Mouse (Mus musculus): Measurements from ENCODE around the gene Rbbp5.

The Rbbp5 gene

DNA sequence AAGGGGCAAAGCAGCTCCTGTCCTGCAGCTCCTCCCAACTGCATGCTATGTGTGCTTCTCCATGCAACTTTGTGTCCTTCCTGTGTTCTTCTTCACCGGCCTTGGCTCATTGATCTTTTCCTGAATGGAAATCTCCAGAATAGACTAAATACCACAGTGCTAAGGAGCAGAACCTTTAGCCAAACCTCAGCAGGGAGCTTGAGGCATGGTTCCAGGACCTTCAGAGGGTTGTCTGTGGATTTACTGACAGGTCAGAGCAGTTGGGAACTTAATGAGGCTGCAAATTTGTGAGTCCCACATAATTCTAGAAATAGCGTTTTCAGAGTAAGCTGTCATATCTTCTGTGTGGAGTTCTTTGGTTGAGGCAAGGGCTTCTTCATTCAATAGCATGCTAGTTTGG, 23.4 kb downstream of the Rbbp5 start:
- no peak for DNase-seq (ENCODE audit: low spot score in 2 of 2)

DNA sequence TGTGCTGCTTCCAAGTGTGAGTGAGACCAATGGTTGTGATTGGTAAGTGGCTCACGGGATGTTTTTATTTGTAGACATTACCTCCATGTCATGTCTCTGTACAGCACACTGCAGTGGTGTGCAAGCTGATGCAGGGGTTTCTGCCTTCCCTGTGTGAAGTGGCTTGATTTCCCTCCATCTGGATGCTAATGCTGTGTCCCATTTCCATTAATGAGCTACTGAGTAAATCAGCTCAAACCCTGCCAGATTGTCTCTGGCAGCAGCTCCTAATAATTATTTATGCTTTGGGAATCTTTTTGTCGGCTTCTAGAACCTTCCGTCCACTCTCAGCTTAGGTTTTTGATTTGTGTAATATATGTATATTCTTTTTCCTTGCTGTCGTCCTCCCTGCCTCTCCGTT, 28.0 kb downstream of the Rbbp5 start:
- DNase-seq (ENCODE audit: low spot score in 2 of 2) = peak in 1 of 2 experiments; percentile 39

DNA sequence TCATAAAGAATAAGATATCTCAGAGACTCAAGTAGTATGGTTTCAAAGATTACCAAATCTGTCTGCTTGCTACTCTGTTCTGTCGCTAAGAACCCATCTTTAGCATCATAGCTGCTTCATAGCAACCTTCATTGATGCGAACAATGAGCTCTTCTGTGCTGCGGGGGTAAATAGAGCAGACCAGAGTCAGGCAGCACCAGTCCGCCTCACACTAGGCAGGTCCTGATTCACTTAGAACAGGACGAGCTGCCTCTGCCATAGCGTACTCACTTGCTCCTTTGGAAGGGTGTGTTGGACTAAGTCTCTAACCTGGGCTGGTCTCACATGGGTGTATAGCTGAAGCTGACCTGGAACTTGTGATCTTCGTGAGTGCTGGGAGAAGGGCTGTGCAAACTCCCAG, 28.9 kb downstream of the Rbbp5 start, which contains the start of gene Tmem81:
Gene Tmem81, plus strand, starts transcription at position 173 of the 400 bp plus-strand sequence.
- DNase-seq (ENCODE audit: low spot score in 2 of 2) = peak in 1 of 2 experiments; percentile 44

DNA sequence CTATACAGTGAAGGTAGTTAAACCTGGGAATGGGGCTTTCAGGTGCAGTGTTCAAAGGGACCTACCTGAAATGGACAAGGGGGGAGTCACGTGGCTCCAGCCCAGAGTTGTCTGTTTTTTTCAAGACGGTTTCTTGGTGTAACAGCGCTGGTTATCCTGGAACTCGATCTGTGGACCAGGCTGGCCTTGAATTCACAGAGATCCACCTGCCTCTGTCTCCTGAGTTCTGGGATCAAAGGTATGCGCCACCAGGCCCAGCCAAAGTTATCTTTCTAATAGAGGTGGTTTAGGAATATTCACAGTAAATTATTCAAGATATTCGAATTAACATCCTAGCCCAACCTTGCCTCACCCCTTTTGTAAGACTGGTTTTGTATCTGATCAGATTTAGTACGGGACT, 29.5 kb downstream of the Rbbp5 start:
- DNase-seq (ENCODE audit: low spot score in 2 of 2) = peak in 1 of 2 experiments; percentile 21

DNA sequence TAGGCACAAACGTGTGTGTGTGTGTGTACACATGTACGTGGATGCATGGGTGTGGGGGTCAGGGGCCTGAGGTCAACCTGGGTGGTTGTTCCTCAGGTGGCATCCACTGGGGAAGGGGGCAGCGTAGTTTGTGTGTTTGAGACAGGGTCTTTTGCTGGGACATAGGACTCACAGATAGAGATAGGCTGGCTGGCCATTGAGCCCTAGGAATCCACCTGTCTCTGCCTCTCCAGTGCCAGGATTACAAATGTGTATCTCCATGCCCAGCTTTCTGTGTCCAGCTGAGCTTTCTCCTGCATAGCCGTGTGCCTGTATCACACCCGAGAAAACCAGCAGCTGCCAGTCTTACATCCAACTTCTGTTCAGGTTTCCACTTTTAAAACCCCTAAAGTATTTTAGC, 32.6 kb downstream of the Rbbp5 start:
- DNase-seq (ENCODE audit: low spot score in 2 of 2) = peak in 1 of 2 experiments; percentile 34

DNA sequence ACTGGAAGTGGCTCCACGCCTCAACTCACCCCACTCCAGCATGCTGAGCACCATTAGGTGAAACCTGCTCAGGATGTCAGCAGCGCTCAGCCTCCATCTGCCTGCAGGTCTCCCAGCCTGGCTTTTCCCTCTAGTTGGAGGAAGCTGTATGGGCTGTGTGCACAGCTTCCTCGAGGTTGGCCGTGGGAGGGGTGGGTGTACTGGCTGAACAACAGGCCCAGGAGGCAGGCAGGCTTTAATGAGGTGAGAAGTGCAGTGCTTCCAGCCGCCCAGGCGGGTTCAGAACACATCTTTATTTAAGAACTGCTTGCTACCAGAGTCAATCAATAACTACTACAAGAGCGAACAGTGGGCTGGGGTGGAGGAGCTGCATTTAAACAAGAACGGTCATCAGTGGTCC, 34.4 kb downstream of the Rbbp5 start:
- peak in 1 of 2 experiments; percentile 28 for DNase-seq (ENCODE audit: low spot score in 2 of 2)

DNA sequence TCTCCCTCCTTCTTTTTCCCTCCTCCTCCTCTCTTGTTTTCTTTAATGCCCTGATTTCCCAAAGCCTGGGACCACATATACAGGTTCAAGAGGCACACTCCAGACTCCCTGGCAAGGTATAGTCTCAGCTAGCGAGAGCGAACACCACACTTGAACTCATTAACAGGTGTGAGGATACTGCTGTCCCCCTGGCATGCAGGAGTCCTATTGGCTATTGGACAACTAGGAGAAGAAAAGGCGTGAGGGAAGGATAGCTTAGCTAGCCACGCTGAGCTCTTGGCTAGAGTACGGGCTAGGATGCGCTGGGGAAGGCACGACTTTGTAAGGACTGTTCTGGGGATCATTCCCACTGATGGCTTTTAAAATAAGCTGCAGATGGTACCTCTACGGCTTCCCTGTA, 34.9 kb downstream of the Rbbp5 start:
- peak in 1 of 2 experiments; percentile 18 for DNase-seq (ENCODE audit: low spot score in 2 of 2)

DNA sequence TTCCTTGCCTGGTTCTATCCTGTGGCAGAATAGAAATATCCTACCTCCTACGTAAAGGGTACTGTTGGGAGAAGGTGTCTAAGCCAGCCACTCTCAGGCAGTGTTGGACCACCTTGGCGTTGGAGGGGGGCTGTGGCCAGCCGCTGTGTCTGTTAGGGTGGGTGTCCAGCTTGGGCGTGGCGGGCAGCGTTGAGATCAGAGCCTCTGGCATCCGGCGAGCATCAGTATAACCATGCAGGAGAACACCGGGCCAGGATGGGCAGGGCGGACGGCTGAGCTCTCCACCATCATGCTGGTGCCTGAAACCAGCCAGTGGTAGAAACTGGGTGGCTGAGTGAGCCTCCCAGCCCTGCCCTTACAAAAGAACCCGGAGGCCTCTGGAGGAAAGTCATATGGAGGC, 38.2 kb downstream of the Rbbp5 start:
- peak in 1 of 2 experiments; percentile 24 for DNase-seq (ENCODE audit: low spot score in 2 of 2)

DNA sequence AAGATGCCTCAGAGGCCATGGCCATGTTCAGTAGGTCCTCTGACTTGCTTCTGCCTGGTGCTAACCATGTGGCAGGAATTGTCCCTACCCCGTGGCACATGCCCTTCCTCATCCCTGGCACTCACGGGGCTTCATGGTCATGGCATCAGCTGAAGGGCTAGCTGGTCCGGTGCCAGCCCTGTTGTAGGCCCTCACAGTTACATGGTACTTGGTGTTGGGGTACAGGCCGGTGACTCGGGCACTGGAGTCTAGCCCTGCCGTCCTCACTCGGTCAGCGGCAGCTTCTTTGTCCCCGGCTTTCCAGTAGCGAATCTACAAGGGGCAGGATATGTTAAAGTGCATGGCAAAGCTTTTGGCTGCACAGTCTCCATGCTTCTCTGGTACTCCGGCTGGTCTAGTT, 39.6 kb downstream of the Rbbp5 start:
- peak; percentile 15 to 32 for DNase-seq (ENCODE audit: low spot score in 2 of 2)

DNA sequence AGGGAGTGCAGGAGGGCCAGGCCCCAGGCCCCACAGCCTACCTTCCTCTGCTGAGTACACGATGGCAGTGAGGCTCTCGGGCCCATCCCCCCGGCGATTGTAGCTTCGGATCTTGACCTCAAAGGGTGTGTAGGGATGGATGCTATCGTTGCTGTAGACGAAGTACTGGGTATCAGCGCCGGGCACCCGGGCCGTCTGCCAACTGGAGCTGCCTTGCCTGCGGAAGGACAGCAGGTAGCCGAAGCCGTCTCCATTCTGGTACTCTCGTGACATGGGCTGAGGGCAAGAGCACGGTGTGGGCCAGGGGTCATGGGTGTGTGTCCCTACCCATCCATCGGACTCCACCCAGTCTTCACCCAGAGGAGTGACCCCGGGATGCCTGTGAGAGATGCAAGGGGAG, 41.5 kb downstream of the Rbbp5 start:
- DNase-seq (ENCODE audit: low spot score in 2 of 2) = no peak

DNA sequence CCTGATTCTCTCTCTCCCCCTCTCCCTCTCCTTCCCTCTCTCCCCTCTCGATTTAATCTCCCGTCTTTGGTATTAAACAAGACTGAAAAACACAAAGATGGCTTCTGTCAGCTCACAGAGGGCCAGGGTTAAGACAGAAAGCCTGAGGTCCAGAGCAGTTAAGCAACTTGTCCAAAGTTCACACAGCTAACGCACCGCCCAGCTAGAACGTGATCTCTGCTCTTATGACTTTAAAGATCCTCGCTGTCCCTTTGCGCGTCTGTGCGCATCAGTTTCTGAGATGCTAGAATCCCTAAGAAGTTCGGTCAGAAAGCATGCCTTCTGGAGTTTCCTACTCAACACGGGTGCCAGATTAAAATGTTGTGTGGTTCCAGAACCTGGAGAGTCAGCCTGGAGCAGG, 42.6 kb downstream of the Rbbp5 start:
- no peak for DNase-seq (ENCODE audit: low spot score in 2 of 2)

DNA sequence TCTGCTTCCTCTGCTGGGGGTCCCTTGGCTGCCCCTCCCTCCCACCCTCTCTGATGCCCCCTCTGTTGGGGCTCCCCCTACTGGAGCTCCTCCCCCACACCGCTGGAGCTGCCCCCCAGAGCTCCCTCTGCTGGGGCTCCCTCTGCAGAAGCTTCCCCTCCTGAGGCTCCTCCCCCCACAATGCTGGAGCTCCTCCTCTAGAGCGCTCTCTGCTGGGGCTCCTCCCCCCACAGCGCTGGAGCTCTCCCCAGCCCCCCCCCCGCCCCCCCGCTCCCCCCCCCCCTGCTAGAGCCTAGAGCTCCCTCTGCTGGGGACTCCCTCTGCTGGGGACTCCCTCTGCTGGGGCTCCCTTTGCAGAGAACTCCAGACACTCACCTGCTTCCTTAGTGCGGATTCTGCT, 43.6 kb downstream of the Rbbp5 start:
- peak; percentile 78 for DNase-seq (ENCODE audit: low spot score in 2 of 2)

DNA sequence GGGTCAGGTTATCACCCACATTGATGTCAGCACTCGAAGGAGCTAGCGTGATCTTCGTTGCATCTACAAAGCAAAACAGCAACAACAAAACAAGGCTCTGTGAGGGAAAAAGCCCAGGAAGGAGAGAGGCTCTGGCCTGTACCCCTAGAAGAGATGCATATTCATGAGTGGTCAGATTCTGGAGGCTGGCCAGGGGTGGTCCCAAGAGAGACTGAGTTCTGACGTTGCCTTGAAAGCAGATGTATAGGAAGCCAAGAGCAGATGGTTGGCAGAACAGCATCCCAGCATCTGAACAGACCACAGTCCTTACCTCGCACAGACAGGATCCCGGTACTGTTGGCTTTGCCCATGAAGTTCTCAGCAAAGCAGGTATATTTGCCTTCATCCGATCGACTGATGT, 45.9 kb downstream of the Rbbp5 start:
- DNase-seq (ENCODE audit: low spot score in 2 of 2) = no peak

DNA sequence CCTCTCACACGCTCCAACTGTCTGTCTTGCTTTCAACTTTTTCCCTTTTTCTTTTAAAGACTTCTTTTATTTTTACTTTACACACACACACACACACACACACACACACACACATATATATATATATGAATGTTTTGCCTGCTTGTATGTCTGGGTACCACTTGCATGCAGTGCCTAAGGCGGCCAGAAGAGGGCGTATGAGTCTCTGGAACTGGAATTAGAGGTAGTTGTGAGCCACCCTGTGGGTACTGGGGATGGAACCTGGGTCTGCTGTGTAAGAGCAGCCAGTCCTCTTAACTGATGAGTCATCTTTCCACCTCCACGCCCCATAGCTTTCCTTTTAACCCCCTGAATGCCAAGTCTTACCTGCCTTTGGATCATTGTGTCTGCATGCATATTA, 46.8 kb downstream of the Rbbp5 start:
- DNase-seq (ENCODE audit: low spot score in 2 of 2) = peak in 1 of 2 experiments; percentile 47

DNA sequence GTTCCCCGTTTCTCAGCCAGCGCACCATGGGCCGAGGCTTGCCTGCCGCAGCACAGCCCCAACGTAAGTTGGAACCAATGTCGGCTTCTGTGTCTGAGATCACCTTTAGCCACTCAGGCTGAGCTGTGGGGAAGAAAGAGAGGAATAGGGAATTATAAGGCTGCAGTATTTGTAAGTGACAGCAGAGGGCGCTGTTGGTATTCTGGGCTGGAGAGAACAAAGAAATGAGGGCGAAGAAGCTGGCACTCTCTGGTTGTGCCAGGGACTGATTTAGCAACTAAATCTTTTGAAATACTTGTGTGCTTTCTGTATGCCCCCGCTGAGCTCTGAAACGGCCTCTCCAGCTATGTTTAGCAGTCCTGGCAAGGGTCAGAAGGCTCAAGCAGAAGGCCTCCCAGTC, 48.7 kb downstream of the Rbbp5 start:
- DNase-seq (ENCODE audit: low spot score in 2 of 2) = peak; percentile 85 to 89

DNA sequence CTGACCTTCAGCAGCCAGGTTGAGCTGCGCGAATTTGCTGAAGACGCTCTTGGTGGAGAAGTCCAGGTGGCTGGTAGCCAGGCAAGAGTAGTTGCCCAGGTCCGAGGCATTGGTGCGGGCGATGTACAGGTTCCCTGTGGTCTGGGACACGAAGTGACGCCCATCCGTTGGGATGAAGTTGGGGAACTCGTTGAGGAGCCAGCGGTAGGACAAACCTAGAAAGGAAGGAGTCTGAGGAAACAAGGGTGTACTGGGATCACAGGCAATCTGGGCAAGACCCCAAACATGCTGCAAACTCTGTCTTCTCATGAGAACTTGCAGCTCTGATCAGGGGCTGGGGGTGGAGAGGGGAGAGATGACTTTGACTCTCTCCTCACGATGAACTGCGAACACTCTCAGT, 50.9 kb downstream of the Rbbp5 start:
- DNase-seq (ENCODE audit: low spot score in 2 of 2) = no peak

DNA sequence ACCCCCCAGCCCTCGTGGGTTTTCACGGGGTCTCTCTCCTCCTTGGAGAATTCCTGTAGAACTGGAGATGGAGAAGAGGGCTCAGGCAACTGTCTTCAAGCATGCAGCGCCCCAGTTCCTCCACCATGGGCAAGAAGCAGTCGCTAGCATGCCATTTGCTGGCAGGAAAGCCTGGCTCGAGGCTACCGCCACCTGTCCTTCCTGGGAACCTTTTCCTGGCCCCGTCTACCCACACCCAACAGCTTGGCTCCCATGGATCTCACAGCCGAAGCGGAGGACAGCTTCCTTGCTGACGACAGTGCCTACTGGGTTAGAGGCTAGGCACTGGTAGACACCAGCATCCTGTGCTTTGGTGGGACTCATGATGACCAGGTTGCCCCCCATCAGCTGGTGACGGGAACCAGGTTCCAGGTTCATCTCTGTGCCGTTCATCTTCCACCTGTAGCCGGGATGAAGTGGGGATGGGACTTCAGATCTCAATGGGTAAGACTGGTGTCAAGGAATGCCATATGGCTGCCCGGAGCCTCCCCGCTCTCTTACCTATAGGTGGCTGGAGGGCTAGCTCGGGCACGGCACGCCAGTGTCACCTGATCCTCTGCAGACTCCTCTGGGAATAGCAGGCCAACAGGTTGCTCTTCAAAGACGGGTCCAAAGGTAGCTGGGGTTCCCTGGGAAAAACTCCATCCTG, 51.6 kb downstream of the Rbbp5 start:
- DNase-seq (ENCODE audit: low spot score in 2 of 2) = no peak

DNA sequence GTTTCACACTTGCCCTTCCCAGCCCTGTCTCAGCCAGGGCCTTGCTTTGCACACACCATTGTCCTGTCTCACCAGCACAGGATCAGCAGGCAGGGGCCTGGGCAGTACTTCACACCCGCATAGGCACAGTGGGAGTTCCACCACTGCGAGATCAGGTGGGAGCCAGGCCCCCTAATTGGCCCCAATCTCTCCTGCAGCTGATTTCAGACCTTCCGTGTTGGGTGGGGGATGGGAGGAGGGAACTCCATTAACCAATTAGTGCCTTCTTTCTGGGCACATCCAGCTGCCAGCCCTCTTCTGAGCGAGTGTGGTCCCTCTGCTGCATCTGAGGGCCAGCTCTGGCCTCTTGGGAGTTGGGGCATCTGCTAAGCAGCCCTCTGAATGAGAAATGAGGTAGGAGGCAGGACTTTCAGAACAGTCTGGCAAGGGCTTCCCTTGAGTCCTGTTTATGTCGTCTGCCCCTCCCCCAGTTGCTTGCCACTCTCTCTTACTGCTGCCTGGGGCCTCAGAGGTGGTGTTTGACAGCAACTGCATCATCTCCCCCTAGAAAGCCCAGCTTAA, 53.5 kb downstream of the Rbbp5 start:
- no peak for DNase-seq (ENCODE audit: low spot score in 2 of 2)

DNA sequence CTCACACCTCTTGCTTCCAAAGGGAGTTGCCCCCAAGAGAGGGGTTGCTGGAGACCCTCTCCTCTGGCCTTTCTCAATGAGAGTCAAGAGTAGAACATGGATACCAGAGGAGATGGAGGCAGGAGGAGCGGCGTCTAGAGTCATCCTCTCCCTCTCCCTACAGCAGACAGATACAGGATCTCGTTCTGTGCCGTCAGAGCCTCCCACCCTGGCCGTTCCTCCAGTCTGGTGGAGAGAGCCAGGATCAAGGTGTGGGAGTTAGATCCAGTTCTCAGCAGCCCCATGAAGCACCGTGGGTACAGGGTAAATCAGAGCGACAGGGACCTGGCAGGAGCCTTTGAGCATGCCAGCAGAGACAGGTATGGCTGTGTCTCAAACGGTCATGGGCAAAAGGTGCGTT, 55.4 kb downstream of the Rbbp5 start:
- DNase-seq (ENCODE audit: low spot score in 2 of 2) = no peak

DNA sequence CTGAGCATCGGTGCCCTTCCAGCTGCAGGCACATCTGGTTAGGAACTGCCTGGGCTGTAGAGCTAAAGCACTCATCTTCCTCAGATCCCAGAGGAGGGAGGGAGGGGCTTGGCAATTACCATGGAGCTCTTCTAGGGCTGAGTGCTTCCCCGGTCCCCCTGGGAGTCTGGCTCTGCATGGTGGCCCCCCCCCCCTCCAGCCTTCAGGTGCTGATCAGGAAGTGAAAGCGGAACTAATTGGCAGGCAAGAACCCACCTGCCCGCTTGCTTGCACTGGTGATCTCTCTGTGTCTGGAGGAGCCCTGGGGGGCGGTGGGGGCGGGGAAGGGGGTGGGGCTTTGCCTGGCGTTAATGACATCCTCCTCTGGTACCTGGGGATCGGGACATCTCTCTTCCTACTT, 56.7 kb downstream of the Rbbp5 start:
- no peak for DNase-seq (ENCODE audit: low spot score in 2 of 2)

DNA sequence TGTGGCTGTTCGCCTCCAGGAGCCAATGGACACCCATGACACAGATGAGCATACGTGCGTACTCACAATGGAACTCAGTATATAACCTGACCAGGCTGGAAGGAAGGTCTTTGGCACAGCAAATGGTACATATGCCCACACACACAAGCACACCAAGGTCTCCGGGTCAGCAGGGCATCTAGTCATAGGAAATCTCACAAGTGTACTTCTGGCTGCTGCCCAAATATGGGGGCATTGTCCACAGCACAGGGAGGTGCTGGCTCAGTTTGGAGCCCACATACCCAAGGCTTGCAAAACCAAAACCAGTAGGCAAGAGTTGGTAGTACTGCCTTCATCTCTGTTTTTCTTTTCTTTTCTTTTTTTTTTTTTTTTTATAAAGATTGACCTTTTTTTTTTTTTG, 58.4 kb downstream of the Rbbp5 start:
- DNase-seq (ENCODE audit: low spot score in 2 of 2) = no peak

DNA sequence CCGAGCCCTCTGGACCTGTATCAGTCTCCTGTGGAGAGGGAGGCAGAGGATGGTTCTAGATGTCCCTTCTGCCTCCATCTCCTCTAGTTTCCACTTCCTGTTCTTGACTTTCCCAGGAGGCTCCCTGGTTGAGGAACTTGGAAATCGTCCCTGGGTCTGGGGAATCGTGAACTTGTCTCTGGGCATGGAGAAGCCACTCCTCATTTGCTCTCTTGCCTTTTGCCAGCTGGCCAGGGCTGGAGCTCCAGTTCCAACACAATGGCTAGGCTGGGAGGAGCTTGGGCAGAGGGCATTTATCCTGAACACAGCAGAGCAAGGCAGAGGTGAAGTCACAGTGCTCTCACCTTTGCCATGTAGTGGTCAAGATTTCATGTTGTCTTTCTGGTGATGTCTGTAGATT, 59.3 kb downstream of the Rbbp5 start:
- DNase-seq (ENCODE audit: low spot score in 2 of 2) = no peak

DNA sequence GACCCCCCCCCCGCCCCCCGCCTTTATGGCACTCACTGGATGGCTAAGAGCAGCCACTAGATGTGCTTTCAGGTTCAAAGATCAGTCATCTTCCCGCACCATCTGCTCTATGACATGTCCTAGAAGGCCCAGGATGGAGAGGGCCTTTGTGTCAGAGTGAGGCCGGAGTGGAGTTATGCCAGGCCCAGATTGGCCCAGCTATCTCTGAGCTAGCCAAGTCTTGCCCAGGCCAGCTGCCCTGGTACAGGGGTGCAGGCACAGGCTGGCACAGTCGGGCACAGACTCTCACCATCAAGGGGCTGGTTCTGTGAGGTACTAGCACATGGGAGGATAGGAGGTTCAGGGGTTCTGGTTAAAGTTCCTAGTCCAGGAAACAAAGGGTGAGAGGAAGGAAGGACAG, 60.6 kb downstream of the Rbbp5 start:
- DNase-seq (ENCODE audit: low spot score in 2 of 2) = no peak

DNA sequence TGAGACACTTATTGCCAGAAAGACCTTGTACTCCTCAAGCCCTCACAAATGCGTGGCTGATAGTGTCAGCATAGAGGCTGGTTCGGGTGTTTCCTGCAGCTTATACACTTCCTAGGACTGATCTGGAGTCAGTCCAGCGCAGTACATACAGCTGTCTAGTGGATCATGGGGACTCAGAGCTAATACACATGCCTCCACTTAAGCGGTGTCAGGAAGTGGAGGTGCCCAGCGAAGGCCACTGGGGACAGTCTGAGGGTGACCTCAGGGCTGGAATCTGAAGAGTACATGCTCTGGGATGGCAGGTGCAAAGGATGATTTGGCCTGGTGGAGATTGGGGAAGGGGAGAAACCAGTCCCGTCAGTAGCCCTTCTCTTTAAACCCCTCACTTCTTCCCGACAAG, 63.5 kb downstream of the Rbbp5 start:
- DNase-seq (ENCODE audit: low spot score in 2 of 2) = no peak

All from right cerebral cortex, postnatal 10 days (tissue).